Mouse (Mus musculus): ENCODE results near the gene Tmc6.

DNA sequence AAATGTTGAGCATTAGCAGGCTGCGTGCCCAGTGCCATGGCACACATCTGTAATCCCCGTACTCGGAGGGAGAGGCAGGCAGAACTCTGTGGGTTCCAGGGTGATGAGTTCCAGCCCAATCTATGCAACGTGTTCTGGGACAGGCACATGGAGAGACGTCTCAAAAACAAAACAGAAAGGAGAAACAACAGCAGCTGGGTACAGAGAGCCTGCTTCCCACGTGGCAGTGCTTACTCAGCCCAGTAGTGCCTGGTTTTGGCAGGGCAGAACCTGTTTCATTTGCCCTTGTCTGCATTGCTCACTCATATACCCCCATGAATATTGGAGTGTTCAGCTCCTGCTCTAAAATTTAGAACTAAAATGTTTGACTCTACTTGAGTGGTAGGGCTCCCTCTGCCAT is 30.5 kb downstream of the Tmc6 start:
- no peak for TF ChIP-seq MAFK (IDR thresholded peaks at IDR 0.05; ENCODE audit: insufficient read depth, low read depth, low read length)
- TF ChIP-seq ZC3H11A (IDR thresholded peaks at IDR 0.05; ENCODE audit: borderline replicate concordance, low read depth, low read length): no peak
- no peak for TF ChIP-seq HCFC1 (IDR thresholded peaks at IDR 0.05; ENCODE audit: borderline replicate concordance, insufficient read depth, low read length)
- no peak for TF ChIP-seq CHD2 (IDR thresholded peaks at IDR 0.05; ENCODE audit: low read depth, low read length)

Measured in ES-E14 (cell line).